Mouse (Mus musculus) megakaryocyte-erythroid progenitor cell, adult 5-6 weeks (primary cell): ENCODE data around the gene Adrb1. TPM values are rescaled to one million over a fixed set of nuclear protein-coding genes. Genes with fewer than 3 reads are reported as not detected.

Experiments used
- ATAC-seq: replicated peaks from 2 replicates; pipeline ENCODE4 v1.8.0; 2016; ENCODE audit warnings: mild to moderate bottlenecking, inconsistent platforms; ENCODE audit not compliant: severe bottlenecking, poor library complexity, low FRiP score, low TSS enrichment
- total RNA-seq, 2 experiments: library from RNA; stranded (forward) in 1 of 2; stranded (reverse) in 1 of 2; fragments of 200-1000, 215-1000 nt in 1 of 2; fragments of >200 nt in 1 of 2; fragmentation: Nextera tagmentation in 1 of 2; gene quantifications; 2 replicates each; pipeline ENCODE4 v1.2.3; 2014 to 2017

The Adrb1 gene
- total RNA-seq, 2 experiments from 2014 or later, result not detected

DNA sequence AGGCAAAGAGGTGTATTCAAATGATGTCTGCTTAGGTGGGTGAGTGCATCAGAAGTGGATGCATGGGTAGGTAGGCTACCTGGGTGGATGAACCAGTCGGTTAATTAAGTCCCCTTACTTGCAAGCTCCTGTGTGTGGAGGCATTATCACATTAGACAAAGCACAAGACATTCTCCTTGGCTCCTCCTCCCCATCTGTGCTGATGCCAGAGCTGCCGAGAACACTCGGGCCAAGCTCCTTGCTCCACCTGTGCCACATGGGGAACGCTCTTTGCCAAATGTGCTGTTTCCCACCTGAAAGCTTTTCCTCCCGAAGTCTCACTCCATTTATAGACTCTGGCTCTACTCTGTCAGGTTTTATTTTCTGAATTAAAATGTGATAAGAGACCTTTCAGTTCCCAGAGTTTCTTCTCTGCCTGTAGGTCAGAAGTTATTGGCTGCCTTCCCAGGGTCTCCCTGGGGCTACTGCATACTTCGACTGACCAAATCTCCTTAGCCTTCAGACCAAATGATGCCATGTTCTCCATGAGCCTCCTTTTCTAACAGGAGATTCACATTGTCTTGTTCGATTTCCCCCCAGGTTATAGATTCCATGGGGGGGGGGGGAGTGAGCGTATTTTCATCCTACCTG is 20.5 kb upstream of the Adrb1 start:
- ATAC-seq, result no peak

DNA sequence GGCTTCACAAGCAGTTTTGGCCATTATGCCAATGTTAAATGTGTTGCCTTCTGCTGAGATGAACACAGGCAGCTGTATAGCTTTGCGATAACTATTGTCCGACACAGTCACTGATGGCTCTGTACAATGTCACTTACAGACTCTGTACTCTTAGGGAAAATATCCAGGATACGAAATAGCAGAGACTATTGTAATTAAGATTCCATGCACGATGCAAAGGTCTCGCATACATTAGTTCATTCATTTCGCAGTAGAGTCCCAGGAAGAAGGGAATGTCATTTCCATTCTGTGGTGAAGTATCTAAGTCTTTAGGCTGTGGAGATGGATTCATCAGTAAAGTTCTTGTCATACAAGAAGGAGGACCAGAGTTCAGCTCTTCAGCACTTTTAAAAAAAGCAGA is 20.0 kb upstream of the Adrb1 start:
- no peak for ATAC-seq

DNA sequence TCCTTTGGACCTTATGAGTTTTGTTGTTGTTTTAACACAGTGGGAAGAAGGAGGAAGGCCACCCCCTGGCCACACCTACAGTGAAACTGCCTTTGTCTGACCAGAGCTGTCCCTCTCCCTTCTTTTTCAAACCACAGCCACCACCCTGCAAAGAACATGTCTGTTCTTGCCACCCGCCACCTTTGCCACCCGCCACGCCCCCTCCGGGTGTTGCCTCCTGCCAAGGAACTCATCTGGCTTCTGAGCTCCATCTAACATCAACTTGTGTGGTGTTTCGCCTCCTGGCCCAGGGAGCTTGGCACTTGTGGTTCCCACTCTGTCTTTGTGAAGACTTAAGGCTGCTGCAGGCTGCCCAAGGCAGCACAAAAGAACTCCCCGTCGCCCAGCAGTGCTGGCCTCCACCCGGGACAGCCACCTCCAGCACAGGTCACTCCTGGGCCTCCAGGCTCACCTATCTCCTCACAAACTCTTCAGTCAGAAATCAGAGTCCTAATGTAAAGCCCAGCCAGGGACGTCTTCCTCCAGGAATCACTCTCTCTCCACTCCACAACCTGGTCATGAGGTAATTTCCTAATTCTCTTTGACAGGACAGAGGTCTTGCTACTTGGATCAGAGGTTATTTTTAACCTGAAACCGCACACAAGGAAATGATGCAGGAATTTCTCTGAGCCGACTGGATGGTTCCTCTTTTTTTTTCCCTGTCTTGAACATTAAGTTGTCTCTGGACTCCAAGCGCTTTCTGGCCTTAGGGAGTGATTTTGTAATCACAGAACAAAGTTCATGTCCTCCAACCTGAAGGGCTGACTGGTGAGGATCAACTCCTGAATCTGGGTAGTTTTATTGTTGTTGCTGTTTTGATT is 18.5 kb upstream of the Adrb1 start:
- no peak for ATAC-seq

DNA sequence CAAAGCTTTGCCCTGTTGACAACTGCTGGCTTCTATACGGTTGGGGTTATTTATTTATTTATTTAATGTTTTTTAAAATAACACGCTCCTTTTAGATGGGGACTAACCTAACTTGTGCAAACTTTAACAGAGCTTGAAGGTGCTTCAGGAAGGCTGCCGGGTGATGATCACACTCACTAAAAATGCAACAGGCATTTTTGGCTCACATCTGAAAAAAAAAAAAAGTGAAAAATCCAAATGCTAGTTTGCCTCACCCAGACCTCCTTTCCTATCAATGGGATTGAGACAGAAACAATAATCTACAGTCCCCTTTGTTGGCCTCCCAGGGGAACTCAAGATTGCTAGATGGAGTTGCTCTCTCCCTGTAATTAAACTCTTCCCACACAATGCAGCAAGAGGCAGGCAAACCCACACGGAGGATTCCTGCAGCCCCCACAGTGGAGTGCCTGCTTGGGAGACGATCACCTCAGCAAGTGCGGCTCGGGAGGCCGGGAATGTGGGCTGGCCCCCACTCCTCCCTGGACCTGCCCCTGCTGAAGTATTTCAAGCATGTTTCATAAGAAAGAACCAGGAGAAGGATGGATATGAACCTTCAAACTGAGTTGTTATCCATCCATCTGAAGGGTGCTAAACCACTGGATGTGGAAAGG is 16.8 kb upstream of the Adrb1 start:
- no peak for ATAC-seq

DNA sequence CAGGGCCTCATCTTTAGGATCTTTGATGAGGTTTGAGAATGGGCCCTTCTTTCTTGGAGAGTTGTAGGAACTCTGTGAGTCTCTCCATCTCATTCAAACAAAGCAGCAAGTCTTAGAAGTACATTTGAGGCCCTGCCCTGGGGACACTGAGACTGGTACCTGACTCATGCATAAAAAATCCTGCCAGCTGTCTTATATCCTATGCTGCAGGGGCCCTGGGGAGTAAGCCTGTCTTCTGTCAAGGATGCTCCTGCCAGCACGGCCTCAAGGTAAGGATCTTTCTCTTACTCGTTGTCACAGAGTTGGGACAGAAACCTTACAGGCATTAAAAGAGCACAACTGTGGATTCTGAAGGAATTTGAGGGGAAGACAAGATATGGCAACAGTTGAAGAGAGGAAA is 13.2 kb upstream of the Adrb1 start:
- ATAC-seq, result no peak

DNA sequence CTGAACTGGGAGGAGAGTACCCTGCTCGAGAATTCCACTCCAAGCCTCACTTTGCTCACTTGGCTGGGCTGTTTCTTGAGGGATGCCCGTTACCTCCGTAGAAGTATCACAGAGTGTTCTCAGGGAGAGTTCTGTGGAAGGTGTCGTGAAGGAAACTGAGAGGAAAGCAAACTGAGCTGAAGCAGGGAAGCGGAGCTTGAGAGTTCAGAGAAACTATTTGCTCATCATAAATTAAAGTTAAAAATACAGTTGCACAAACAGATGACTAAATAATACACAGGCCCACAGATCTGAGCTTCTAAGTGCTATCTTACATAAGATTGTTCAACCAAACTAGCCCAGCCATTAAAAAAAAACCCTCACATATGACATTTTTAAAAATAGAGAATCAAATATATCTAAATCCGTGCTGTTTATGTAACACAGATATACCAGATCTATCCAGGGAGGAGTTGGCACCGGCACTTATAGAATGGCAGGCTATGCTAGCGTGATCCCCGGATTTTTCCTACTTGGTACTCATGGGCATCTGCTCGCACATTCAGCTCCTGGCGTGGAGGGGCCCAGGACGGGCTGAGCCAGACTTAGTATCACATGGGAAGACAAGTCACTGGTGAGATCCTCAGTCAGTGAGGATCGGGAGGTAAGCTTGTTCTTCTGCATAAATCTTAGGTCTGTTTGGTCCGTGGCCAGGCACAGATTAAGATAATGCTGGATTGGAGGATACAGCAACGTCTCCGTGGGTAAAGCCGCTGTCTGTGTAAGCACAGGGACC is 11.7 kb upstream of the Adrb1 start:
- ATAC-seq, result no peak

DNA sequence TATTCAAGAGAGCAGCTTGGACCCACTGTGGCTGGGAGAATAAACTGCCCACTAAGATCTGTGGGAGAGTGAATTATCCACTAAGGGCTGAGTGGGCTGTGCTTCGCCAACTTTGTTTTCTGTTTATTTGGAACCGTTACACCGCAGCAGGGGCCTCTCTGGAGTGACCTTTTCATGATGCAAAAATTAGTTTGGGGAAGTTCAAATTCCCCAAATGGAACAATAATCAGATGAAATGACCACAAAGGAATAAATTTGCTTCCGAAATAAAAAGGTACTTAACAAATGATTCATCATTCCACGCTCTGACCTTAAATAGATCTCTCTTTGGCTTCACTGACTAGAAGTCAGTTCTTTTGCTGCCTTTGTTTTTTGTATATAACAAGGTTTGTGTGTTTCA is 8.4 kb upstream of the Adrb1 start:
- ATAC-seq, result no peak

DNA sequence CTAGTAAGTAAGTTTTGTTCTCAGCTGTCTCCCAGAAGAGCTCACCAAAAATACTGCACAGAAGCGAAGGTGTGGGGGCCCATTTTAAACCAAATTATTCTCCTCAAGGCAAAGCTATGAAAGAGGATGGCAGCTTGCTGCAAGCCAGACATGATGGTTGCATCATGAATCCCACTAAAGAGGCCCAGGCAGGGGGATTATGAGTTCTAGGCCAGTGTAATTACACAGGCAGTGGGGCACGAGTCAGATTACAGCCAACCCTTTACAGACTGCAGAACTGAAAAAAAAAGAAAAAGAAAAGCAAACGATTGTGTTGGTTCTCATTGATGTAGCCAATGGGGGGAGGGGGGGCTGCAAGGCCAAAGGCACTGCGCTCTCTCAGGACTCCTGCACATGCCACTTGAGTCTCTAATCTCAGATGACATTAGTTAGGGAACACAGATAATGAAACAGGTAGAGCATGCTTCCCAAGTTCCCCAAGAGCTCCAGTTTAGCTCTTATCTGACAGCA is 7.3 kb upstream of the Adrb1 start:
- no peak for ATAC-seq

DNA sequence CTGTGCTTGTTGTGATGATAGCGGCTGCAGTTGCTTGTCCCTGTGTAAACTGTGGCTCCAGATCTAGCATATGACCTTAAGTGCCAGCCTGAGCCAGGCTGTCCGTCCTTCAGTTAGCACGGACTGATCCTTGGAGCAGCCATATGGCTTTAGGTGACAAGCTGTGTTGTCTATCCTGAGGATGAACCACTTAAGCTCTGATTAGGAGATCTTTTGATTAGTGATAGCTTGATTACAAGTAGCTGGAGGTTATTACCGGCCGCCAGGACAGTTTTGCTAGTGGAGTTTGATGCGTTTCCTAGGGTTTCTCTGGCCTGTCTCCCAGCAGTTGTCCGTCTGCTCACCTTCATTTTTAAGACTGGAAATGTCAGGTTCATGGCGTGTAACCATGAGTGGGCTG is 4.0 kb upstream of the Adrb1 start:
- ATAC-seq, result no peak

DNA sequence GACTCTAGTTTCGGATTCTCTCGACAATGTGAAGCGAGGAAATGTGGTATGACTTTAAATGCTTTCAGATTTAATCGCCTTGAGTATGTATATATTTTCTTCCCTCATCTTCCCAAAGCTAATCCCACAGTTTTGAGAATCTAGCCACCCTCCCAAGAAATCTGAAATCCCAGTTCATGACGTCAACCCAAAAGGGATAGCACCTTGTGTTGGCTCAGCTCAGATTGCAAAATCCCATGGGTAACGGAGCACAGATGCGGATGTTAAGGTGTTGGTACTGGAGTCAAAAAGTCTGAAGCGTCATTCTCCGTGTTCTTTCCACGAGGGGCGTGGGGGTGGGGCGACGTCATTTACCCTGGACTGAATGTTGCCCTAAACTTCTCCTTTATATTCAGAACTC is 1.1 kb upstream of the Adrb1 start:
- no peak for ATAC-seq

DNA sequence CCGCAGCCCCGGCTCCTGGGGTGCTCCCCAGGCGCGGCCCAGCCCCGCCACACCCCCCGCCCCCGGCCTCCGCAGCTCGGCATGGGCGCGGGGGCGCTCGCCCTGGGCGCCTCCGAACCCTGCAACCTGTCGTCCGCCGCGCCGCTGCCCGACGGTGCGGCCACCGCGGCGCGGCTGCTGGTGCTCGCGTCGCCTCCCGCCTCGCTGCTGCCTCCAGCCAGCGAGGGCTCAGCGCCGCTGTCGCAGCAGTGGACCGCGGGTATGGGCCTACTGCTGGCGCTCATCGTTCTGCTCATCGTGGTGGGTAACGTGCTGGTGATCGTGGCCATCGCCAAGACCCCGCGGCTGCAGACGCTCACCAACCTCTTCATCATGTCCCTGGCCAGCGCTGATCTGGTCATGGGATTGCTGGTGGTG is 300 bp downstream of the Adrb1 start:
- ATAC-seq, result no peak

DNA sequence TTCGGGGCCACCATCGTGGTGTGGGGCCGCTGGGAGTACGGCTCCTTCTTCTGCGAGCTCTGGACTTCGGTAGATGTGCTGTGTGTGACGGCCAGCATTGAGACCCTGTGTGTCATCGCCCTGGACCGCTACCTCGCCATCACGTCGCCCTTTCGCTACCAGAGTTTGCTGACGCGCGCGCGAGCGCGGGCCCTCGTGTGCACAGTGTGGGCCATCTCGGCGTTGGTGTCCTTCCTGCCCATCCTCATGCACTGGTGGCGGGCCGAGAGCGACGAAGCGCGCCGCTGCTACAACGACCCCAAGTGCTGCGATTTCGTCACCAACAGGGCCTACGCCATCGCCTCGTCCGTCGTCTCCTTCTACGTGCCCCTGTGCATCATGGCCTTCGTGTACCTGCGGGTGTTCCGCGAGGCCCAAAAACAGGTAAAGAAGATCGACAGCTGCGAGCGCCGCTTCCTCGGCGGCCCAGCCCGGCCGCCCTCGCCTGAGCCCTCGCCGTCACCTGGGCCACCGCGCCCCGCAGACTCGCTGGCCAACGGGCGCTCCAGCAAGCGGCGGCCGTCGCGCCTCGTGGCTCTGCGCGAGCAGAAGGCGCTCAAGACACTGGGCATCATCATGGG is 822 bp downstream of the Adrb1 start:
- no peak for ATAC-seq

DNA sequence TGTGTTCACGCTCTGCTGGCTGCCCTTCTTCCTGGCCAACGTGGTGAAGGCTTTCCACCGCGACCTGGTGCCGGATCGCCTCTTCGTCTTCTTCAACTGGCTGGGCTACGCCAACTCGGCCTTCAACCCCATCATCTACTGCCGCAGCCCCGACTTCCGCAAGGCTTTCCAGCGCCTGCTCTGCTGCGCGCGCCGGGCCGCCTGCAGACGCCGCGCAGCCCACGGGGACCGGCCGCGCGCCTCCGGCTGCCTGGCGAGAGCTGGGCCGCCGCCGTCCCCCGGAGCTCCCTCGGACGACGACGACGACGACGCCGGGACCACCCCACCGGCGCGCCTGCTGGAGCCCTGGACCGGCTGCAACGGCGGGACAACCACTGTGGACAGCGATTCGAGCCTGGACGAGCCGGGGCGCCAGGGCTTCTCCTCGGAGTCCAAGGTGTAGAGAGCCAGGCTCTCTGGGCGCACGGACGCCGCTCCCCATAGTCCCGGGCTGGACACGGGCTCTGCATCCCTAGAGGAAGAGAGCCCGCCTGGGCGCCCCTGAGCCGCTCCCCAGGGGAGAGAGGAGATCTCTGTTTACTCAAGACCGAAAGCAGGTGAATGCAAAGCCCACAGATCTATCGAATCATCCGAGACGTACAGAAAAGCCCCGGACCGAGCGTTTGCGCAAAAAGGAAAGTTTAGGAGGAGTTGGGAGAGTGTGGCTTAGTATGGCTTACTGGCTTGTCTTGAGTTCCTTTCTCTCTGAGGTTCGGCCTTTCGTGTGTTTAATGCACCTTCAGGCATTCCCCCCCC is 1.5 kb downstream of the Adrb1 start:
- no peak for ATAC-seq

DNA sequence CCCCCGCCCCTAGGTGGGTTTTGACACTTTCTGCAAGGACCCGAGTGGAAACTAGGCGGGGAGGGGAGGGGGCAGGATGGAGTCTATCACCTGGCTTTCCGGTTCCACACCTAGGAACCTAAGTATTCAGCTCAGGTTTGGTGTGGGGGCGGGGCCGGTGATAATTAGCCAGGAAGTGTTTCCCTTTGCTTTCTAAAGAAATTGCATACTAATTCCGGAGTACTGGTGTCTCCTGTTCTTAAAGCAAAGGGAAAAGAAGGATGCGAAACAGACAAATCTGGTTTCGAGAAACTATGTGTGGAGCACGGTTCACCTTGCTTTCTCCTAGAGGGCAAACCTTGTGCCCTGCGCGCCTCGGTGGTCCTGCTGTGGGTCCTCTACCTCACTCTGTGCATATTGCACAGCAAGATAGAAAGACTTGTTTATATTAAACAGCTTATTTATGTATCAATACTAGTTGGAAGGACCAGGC is 2.2 kb downstream of the Adrb1 start:
- ATAC-seq, result no peak

DNA sequence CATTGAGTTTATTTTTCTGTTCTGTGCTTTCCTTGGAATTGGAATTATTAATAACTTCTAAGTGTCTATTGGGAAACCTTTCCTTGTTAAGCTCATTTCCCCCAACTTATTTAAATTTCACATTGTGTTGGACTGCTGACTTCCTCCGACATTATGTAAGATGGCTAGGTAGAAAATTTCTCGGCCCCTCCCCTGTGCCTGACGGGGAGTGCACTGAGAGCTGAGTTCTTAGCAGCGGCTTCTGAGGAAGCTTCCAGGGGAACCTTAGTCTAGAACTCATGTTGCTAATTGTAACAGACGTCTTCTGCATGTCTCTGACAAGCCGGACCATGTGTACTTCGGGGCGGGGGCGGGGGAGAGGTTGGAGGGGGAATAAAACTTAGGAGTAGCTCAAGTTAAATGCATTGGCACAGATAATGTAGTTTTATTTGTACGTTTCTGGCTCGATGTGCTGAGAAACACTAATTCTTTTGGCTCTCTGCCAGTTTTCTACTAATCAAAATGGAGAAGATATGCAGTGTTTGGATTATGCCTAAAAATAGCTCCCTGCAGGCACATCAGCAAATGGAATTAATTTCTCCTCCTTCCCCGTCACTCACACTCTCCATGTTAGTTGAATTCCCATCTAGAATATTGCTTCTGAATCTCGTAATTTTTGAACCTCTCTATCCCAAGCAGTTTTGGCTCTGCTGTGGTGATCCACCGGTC is 5.3 kb downstream of the Adrb1 start:
- no peak for ATAC-seq

DNA sequence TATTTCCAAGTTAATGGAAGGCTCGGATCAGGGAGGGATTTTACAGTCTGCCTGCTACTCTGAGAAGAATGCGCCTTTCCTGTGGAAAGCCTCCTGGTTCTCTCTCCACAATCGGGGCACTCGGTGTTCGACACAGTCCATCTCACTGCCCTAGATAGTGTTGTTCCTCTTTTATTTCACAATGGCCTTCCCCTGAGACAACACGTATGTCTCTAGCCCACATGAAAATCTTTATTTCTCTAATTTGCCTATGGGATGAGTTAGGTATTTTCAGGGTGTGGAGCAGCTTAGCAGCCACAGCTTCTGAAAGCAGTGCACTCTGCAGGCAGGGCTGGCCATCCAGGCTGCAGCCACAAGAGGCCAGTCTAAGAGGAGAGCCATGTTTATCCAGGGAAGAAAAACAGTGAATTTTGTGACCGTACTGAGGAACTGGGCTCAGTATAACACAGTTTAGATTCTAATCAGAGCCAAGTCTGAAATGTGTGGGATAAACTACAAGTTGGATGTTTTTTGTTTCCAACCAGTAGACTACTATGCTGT is 12.1 kb downstream of the Adrb1 start:
- ATAC-seq, result no peak

DNA sequence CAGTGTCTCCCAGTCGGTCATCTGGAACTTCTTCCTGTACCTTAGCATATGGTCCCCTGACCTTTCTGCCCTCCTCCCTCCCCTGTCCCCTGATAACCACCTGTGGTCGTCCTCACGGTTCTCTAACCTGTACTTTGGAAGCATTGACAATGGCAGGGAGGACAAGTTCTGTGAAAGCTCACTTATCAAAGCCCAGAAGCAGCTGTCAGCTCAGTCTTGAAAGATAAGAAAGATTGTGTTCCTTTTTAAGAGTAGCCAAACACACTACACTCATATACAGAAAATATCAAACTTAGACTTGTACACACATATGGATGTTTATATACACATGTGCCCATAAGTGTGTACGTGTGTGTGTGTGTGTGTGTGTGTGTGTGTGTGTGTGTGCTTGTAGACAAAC is 13.7 kb downstream of the Adrb1 start:
- ATAC-seq, result no peak

DNA sequence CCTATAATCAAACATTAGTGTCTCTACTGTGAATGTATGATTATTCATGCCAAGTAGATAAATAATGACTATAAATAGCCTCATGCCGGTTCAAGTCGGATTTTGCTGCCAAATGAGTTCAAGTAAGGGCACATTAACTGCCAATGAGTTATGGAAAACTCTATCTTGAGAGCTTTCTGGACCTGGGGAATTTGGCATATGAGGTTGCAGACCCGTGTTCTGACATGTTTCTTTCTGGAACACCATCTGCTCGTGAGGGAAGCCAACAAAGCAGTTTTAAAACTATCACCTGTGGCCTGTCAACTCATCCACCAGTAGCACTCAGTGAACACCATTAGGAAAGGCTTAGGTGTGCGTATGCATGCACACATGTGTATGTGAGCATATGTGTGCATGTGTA is 14.3 kb downstream of the Adrb1 start:
- no peak for ATAC-seq
